Mouse (Mus musculus) lung, postnatal 14 days (tissue): ENCODE measurements around the gene Zbtb2.

Experiments used
- DNase-seq: peaks from one replicate; pipeline ENCODE4 v3.0.0; 2021

Gene Zbtb2

GRCm38 (mm10) chr10:4332228-4332979, 55.5 kb downstream of the Zbtb2 start:
- DNase-seq, result no peak

- DNase-seq, result no peak
Observed at GRCm38 (mm10) chr10:4327716-4328115, 60.2 kb downstream of the Zbtb2 start.

- DNase-seq, result peak; percentile 22
Observed at GRCm38 (mm10) chr10:4325562-4325961, 62.3 kb downstream of the Zbtb2 start.

GRCm38 (mm10) chr10:4323885-4324284, 64.0 kb downstream of the Zbtb2 start:
- no peak for DNase-seq
